Mouse (Mus musculus) forebrain, embryonic 10.5 days (tissue): ENCODE data around the gene Pik3cd. TPM values are rescaled to one million over a fixed set of nuclear protein-coding genes. Genes with fewer than 3 reads are reported as not detected.

Experiments
- DNase-seq: peaks from one replicate; pipeline ENCODE4 v3.0.0-alpha.2; 2017; ENCODE audit warnings: low spot score; ENCODE audit errors: extremely low spot score
- H3K27ac ChIP-seq: fragments of 300-500 bp; sonication (generic); 2 replicates; pipeline ENCODE4 v1.5.1; 2016; ENCODE audit warnings: mild to moderate bottlenecking
- H3K27me3 ChIP-seq: fragments of 300-500 bp; sonication (generic); 2 replicates; pipeline ENCODE4 v1.6.1; 2016; ENCODE audit warnings: mild to moderate bottlenecking; ENCODE audit not compliant: poor library complexity, severe bottlenecking
- H3K36me3 ChIP-seq: fragments of 300-500 bp; sonication (generic); replicated peaks from 2 replicates; pipeline ENCODE4 v1.6.1; 2016; ENCODE audit warnings: mild to moderate bottlenecking, moderate library complexity
- H3K4me1 ChIP-seq: fragments of 300-500 bp; sonication (generic); 2 replicates; pipeline ENCODE4 v1.6.1; 2016
- H3K4me3 ChIP-seq: fragments of 300-500 bp; sonication (generic); 2 replicates; pipeline ENCODE4 v1.5.1; 2016; ENCODE audit warnings: mild to moderate bottlenecking, moderate library complexity
- H3K9me3 ChIP-seq: fragments of 300-500 bp; sonication (generic); 2 replicates; pipeline ENCODE4 v1.6.1; 2016; ENCODE audit warnings: mild to moderate bottlenecking, moderate library complexity
- WGBS: fragments of 180-500 bp; shearing (Covaris S2); methylation state at CpG from one replicate; pipeline ENCODE4 v1.1.7; 2016; 5-methylcytosine and 5-hydroxymethylcytosine counted together
- polyA plus RNA-seq: library from polyadenylated mRNA; unstranded; fragments of >200 nt; fragmentation: Nextera tagmentation; extraction: Ambion mirVana; gene quantifications from 2 replicates; pipeline ENCODE4 v1.2.1, GENCODE M21; 2016

The Pik3cd gene
- polyA plus RNA-seq, 1 experiment from 2014 or later = 4.6 TPM

DNA sequence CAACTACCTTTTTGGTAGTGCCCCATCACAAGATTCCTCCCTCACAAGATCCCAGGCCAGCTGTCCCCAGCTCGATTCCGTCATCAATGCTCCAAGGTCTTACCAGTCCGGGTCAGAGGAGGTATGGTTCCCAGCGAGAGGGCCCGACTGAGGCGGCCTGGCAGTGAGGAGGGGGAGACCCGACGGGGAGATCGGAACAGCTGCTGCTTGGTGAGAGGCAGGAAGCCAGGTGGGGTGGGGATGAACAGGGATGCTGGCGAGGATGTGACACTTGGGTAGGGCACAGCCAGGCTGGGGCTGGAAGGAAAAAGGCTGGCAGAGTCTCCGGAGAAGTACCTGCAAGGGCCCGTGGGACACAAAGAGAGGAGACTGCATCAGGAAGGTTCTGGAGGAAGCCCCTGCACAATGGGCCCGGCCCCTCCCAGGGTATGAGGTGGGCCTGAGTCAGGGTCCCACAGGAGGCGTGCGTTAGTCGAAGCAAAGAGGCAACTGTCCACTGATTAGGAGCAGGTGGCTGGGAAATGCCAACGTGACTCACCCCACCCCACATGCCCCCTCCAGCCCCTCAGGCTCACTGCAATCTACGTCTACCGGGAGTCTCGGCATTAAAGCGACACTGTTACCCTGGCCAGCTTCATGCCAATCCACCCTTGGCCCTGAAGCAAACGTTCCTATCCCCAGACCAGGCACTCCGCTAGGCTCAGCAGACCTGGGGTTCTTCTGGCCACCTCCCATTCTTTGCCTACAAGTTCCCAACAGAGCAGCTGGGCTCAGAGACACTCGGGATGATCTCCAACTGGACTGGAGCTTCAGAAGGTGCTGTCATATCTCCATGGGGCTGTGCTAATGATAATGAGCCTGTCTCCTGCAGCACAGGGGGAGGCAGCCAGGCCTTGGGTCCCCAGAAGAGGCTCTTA lies 20.0 kb upstream of the Pik3cd start:
- 88% methylated on average over 24 of the region's 24 CpGs for WGBS
- H3K9me3 ChIP-seq = no peaks in the 10 kb centered on the region
- DNase-seq = no peak
- no peaks in the 10 kb centered on the region for H3K27me3 ChIP-seq
- H3K27ac ChIP-seq = no peak overlapping the region
- peaks cover 100% of the 10 kb centered on the region for H3K36me3 ChIP-seq
- no peak overlapping the region for H3K4me3 ChIP-seq
- peaks cover 2% of the 10 kb centered on the region; the same call in 1 of the 2 replicates for H3K4me1 ChIP-seq

DNA sequence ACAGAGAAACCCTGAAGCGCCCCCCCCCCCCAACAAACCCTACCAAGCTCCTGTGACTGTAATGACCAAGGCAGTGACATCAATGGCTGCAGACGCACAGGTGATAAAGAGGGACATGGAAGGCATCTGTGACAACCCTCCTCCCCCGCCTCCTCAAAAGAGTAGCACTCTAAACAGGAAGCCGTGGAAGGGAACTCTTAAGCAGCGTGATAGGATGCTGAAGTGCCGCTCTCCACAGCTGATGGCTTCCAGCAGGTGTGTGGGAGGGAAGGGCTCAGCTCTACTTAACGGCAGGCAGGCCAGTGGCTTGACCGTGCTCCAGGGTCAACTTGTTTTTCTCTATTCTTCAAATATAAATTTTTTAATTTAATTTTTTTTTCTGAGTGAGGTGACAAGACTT lies 18.8 kb upstream of the Pik3cd start:
- Histone ChIP-seq H3K27ac (no peak overlapping the region), H3K27me3 (no peaks in the 10 kb centered on the region), H3K4me1 (peaks cover 2% of the 10 kb centered on the region; the same call in 1 of the 2 replicates), H3K36me3 (peaks cover 100% of the 10 kb centered on the region), H3K9me3 (no peaks in the 10 kb centered on the region), H3K4me3 (no peak overlapping the region)
- DNase-seq = no peak
- 91% methylated on average over 8 of the region's 8 CpGs for WGBS

DNA sequence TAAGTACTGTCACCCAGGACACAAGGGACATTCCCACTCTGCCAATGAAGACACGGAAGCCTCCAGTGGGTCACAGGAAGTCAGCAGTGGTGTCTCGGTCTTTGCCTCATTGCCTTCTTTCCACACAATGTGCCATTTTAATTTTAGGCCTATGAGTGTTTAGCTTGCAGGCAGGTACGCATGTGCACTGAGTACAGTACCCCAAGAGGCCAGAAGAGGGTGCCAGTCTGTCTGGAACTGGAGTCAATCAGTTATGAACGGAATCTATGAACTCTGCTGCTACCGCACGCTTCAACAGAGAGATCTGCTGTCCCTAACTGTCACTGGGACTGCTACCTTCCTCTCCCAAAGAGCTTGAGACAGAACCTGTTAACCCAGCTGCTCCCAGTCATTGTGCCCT lies 17.3 kb upstream of the Pik3cd start:
- Histone ChIP-seq H3K4me1 (peaks cover 2% of the 10 kb centered on the region; the same call in 1 of the 2 replicates), H3K9me3 (no peaks in the 10 kb centered on the region), H3K27ac (no peak overlapping the region), H3K36me3 (peaks cover 100% of the 10 kb centered on the region), H3K4me3 (no peak overlapping the region), H3K27me3 (no peaks in the 10 kb centered on the region)
- no peak for DNase-seq
- WGBS = 87% methylated on average over 6 of the region's 6 CpGs

DNA sequence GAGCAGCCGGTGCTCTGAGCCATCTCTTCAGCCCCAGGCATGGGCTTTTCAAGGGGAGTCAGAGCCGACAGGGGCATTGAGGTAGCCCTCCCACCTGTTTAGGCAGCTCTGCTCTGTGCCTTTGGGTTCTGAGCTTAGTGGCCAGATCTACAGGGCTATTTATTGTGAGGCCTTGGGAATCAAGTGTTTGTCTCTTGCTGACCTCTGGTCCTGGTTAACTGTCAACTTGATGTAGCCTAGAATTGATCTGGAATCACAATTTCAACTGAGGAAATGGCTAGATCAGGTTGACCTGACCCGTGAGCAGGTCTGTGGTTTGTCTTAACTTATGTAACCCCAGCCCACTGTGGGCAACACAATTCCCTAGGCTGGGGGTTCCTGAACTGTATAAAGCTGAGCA lies 12.2 kb upstream of the Pik3cd start:
- WGBS = 81% methylated on average over 3 of the region's 3 CpGs
- Histone ChIP-seq H3K27me3 (no peaks in the 10 kb centered on the region), H3K36me3 (peaks cover 52% of the 10 kb centered on the region), H3K9me3 (no peaks in the 10 kb centered on the region), H3K4me1 (peaks cover 18% of the 10 kb centered on the region), H3K4me3 (no peak overlapping the region), H3K27ac (0 out of 2 replicates have a peak overlapping the region, but pooled peaks have one; percentile 20)
- no peak for DNase-seq

DNA sequence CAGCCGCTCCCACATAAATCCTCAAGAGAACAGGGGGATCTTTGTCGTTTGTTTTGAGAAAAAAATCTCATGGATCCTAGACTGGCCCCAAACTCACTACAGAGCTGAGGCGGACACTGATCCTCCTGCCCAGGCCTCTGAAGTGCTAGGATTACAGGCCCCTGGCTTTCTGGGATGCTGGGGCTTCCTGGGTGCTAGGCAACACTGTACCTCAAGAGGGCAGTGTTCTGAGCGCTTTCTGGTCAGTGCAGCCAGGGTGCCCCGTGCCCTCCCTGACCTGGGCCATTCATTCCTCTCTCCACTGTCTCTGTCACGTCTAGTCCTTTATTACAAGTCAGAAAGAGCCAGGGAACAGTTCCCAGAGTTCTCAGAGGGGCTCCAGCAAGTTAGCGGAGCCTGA lies 9.6 kb upstream of the Pik3cd start:
- Histone ChIP-seq H3K36me3 (peaks cover 26% of the 10 kb centered on the region), H3K4me1 (peaks cover 18% of the 10 kb centered on the region), H3K27me3 (no peaks in the 10 kb centered on the region), H3K27ac (peak overlapping the region; percentile 60; the same call in 1 of the 2 replicates), H3K9me3 (no peaks in the 10 kb centered on the region), H3K4me3 (no peak overlapping the region)
- WGBS = 22% methylated on average over 7 of the region's 7 CpGs
- DNase-seq = peak; percentile 70

DNA sequence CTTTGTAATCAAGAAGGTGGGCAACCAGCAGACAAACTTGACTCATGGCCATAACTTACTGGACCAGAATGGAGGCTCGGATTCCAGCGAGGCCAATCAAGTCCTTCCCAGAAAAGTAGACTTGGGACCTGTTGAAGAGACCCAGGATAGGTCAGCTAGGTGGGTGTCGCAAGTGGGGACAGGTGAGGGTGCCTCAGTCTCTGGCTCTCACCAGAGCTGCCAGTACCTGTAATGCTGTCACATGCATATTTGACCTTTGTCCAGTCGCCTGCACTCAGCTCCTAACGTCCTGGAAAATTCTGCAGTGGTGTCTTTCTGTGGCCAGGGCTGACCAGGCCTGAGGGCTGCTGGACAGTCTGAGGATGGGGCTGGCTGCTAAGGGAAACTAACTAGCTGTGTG lies 9.1 kb upstream of the Pik3cd start:
- Histone ChIP-seq H3K4me3 (no peak overlapping the region), H3K36me3 (peaks cover 22% of the 10 kb centered on the region), H3K27ac (no peak overlapping the region), H3K9me3 (no peaks in the 10 kb centered on the region), H3K4me1 (peaks cover 18% of the 10 kb centered on the region), H3K27me3 (no peaks in the 10 kb centered on the region)
- DNase-seq = no peak
- 89% methylated on average over 5 of the region's 5 CpGs for WGBS

DNA sequence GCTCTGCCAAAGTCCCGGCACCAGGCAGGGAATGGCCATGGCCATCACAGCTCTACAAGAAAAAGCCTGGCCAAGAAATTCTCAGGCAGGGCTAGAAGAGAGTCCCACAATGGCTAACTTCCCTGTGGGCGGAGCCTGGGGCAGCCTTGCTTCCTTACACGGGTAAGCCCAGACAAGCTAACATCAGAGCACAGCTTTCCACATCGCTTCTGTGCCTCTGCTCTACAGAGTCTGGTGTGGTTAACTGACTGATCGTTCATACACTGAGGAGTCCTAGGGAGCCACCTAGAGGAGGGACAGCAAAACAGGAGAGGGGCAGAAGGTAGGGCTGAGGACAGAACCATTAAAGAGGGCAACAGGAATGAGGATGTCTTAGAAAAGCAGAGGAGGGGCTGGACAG lies 8.1 kb upstream of the Pik3cd start:
- no peaks in the 10 kb centered on the region for H3K9me3 ChIP-seq
- DNase-seq = no peak
- no peak overlapping the region for H3K27ac ChIP-seq
- H3K4me1 ChIP-seq = peaks cover 16% of the 10 kb centered on the region
- peaks cover 12% of the 10 kb centered on the region for H3K36me3 ChIP-seq
- H3K4me3 ChIP-seq = no peak overlapping the region
- H3K27me3 ChIP-seq = no peaks in the 10 kb centered on the region
- WGBS = 22% methylated on average over 5 of the region's 5 CpGs

DNA sequence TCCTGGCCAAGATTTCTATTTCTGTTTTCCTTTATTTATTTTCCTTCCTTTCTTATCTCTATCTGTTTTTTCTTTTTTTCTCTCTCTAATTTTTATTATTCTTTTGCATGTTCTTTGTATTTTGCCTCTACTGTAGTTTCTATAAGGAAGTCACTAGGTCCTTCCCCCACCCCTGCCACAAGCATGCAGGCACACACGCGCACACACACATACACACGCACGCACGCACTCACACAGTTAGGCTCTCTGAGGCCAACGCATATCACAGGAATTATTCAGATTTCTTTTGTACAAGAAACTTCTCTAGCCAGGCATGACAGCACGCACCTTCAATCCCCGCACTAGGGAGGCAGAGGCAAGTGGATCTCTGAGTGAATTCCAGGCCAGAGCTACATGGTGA lies 3.6 kb upstream of the Pik3cd start:
- Histone ChIP-seq H3K27me3 (peaks cover 6% of the 10 kb centered on the region), H3K27ac (no peak overlapping the region), H3K4me1 (peaks cover 23% of the 10 kb centered on the region), H3K36me3 (no peaks in the 10 kb centered on the region), H3K9me3 (no peaks in the 10 kb centered on the region), H3K4me3 (no peak overlapping the region)
- WGBS = 96% methylated on average over 8 of the region's 8 CpGs
- DNase-seq = no peak

DNA sequence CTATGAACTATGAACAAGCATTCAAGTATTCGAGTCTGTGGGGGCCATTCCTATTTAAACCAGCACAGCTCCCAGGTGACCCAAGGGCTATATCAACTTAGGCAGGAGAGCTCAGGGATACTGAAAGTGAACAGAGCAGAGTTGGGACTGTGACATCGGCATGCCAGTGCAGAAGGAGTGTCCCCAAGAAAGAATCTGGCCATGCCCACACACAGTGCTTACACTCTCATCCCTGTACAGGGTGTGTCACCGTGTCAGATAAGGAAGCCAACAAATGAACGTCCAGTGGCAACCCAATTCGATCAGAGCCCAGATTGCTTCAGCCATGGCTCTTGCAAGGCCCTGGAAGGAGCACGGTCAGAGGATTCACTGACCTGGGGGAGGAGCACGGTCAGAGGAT lies 2.9 kb upstream of the Pik3cd start:
- peaks cover 12% of the 10 kb centered on the region for H3K27me3 ChIP-seq
- no peak overlapping the region for H3K4me3 ChIP-seq
- H3K36me3 ChIP-seq = no peaks in the 10 kb centered on the region
- H3K9me3 ChIP-seq = no peaks in the 10 kb centered on the region
- no peak overlapping the region for H3K27ac ChIP-seq
- 81% methylated on average over 7 of the region's 7 CpGs for WGBS
- peaks cover 24% of the 10 kb centered on the region for H3K4me1 ChIP-seq
- no peak for DNase-seq

DNA sequence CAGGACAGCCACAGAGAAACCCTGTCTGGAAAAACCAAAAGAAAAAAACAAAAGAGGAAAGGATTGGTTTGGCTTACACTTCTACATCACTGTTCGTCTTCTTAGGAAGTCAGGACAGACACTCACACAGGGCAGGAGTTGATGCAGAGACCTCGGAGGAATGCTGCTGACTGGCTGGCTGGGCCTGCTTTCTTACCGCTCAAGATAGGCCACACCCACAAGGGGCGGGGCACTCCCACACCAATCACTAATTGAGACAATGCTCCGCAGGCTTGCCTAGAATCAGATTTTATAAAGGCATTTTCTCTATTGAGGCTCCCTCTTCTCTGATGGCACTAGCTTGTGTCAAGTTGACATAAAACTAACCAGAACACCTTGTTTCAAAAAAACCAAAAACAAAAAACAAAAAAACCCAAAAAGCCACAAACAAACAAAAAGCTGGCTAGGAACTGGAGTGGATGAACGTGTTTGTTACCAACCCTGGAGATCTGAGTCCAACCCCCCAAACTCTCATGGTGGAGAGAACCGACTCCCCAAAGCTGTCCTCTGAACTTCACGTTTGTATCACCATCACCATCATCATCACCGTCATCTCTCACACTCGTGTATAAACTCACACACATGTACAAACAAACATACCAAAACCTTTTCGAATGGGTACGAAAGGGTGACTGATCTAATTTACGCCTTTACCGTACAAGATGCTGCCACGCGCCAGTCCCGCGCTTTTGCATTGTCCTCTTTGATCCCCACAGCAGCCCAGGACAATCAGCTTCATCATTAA lies 753 bp downstream of the Pik3cd start:
- Histone ChIP-seq H3K27me3 (peaks cover 49% of the 10 kb centered on the region), H3K9me3 (no peaks in the 10 kb centered on the region), H3K27ac (no peak overlapping the region), H3K4me1 (peaks cover 44% of the 10 kb centered on the region), H3K36me3 (no peaks in the 10 kb centered on the region), H3K4me3 (no peak overlapping the region)
- WGBS = 67% methylated on average over 18 of the region's 18 CpGs
- no peak for DNase-seq

DNA sequence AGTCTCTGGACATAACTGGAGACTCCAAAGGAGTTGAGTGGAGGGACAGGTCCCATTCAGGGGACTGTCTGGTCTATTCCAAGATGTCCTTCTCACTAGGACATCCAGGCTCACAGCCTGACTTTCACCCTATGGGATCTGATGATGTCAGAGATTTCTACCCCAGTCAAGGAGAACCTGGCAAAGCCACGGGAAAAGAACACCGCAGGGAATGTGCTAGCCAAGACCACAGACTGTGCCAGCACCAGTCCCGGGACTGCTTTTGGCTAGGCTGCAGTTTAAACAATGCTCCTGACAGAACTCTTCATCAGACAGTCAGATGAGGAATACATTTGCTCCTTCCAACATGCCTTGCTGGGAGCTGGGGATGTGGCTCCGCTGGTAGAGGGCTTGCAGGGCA lies 2.4 kb downstream of the Pik3cd start:
- WGBS = 88% methylated on average over 4 of the region's 4 CpGs
- Histone ChIP-seq H3K27me3 (peaks cover 63% of the 10 kb centered on the region), H3K36me3 (no peaks in the 10 kb centered on the region), H3K27ac (no peak overlapping the region), H3K4me3 (no peak overlapping the region), H3K9me3 (no peaks in the 10 kb centered on the region), H3K4me1 (peaks cover 51% of the 10 kb centered on the region)
- no peak for DNase-seq

DNA sequence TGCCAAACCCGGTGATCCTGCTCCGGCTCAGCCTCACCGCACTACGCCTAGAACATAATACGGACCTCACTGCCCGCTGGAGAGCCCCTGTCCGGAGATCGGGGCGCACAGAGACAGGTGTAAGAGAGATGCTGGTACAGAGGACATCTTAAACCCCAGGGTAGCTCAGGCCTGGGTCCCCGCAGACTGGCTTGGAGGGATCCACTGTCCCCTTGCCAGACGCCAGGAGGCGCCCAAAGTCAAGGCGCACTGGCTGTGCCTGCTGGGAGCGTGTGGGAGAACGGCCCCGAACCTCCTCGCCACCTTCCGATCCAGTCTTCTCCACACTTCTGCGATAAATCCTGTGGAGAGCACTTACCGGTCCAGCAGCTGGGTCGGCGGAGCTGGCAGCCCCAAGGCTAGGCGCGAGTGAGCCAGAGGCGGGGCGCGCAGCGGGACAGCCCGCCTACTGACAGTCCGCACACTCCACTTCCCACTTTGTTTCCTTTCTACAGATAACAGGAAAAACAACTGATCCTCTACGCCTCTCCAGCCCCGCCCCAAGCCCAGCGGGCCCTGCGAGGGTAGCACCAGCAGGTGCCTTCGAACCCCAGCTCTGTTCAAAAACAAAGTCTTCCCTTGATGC lies 4.1 kb downstream of the Pik3cd start:
- peak; percentile 72 for DNase-seq
- peak overlapping the region; percentile 62 for H3K4me3 ChIP-seq
- H3K27me3 ChIP-seq = peaks cover 63% of the 10 kb centered on the region
- WGBS = 1% methylated on average over 35 of the region's 35 CpGs
- H3K9me3 ChIP-seq = no peaks in the 10 kb centered on the region
- peak overlapping the region; percentile 80 for H3K27ac ChIP-seq
- H3K4me1 ChIP-seq = peaks cover 48% of the 10 kb centered on the region
- H3K36me3 ChIP-seq = no peaks in the 10 kb centered on the region
